Mouse (Mus musculus) cortical plate, adult 2 months (tissue): ENCODE measurements around the gene Chn2.

Experiments
- CTCF ChIP-seq: fragments of 200-500 bp; IDR thresholded peaks from 2 replicates; pipeline ENCODE4 v1.5.1; 2011; ENCODE audit warnings: mild to moderate bottlenecking, control low read depth, low read length; ENCODE audit not compliant: insufficient read depth; ENCODE audit errors: extremely low read depth
- POLR2A ChIP-seq: fragments of 200-500 bp; IDR thresholded peaks from 2 replicates; pipeline ENCODE4 v1.6.1; 2011; ENCODE audit warnings: mild to moderate bottlenecking, low read length, control low read depth; ENCODE audit not compliant: insufficient read depth; ENCODE audit errors: extremely low read depth

GRCm38 (mm10) chr6:54117001-54117591 is 77.7 kb downstream of the Chn2 start:
- TF ChIP-seq CTCF = no peak
- TF ChIP-seq POLR2A = no peak
